Mouse (Mus musculus) G1E (cell line): ENCODE results near the gene Rcor3.

ENCODE experiments used
- CTCF ChIP-seq: IDR thresholded peaks from 2 replicates; pipeline ENCODE4 v1.5.1; 2012; ENCODE audit warnings: low read depth, low read length, inconsistent platforms, mixed read lengths
- GATA1 ChIP-seq: IDR thresholded peaks from 2 replicates; pipeline ENCODE4 v1.6.1; 2012; ENCODE audit warnings: borderline replicate concordance, low read length, inconsistent platforms, mixed read lengths
- POLR2AphosphoS5 ChIP-seq: IDR thresholded peaks from 2 replicates; pipeline ENCODE4 v1.6.1; 2012; ENCODE audit warnings: low read depth, low read length, inconsistent platforms; ENCODE audit not compliant: insufficient replicate concordance

GRCm38 (mm10) chr1:192072426-192072825 lies 65.4 kb downstream of the Rcor3 start:
- TF ChIP-seq CTCF (no peak), GATA1 (no peak), POLR2AphosphoS5 (no peak)
